8 mouse cellular contexts compared by ENCODE assay signal in the genomic region with DNA sequence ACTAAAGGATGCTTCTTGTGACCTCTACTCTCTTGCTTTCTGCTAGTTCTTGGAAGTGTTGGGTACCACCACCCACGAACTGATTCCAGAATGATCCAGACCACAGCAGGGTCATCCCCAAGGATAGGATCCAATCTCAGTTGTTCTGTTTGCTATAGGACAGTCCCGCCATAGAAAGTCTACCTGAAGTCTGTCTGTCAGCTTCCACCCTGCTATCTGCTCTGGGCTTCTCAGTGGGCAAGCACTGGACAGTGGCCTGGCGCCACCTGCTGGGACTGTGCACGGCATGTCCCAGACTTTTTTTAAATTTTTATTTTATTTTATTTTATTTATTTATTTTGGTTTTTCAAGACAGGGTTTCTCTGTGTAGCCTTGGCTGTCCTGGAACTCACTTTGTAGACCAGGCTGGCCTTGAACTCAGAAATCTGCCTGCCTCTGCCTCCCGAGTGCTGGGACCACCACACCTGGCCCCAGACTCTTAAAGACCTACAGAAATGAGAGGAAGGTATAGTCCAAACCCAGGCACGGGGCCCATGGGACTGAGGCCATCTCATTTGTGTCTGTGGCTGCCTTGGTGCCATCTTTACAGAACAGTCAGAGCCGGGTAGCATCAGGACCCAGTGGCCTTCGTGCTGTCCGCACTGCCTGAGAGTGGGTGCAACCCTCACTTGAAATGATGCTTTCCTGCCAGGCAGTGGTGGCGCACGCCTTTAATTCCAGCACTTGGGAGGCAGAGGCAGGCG. TPM values are rescaled to one million over a fixed set of nuclear protein-coding genes. Genes with fewer than 3 reads are reported as not detected.
DNase-seq lines count a peak whose midpoint lies in the region; ATAC-seq and TF ChIP-seq lines count a peak whose summit lies in the region.

No protein-coding gene starts in this region.

- no peak overlapping the region for H3K9ac ChIP-seq in kidney, embryonic 15.5 days
- H3K9ac ChIP-seq in CH12.LX (ENCODE audit: insufficient read depth, low read depth), result no peak overlapping the region
- H3K9ac ChIP-seq in heart, embryonic 12.5 days, result no peak overlapping the region
- no peak overlapping the region for H3K9ac ChIP-seq in limb, embryonic 11.5 days (ENCODE audit: low read length)

- no peaks in the 10 kb centered on the region for H3K9me3 ChIP-seq in kidney, embryonic 15.5 days (replicated peaks)
- H3K9me3 ChIP-seq in CH12.LX (replicated peaks; ENCODE audit: low read length), result no peaks in the 10 kb centered on the region
- H3K9me3 ChIP-seq in heart, embryonic 12.5 days (replicated peaks), result no peaks in the 10 kb centered on the region
- no peaks in the 10 kb centered on the region for H3K9me3 ChIP-seq in limb, embryonic 11.5 days (ENCODE audit: control insufficient read depth, low read length)

- H3K4me2 ChIP-seq in kidney, embryonic 15.5 days, result no peak overlapping the region
- no peak overlapping the region for H3K4me2 ChIP-seq in CH12.LX (ENCODE audit: insufficient read depth, low read depth, poor library complexity, severe bottlenecking)
- H3K4me2 ChIP-seq in heart, embryonic 12.5 days, result 0 out of 2 replicates have a peak overlapping the region, but pooled peaks have one; percentile 5
- H3K4me2 ChIP-seq in limb, embryonic 11.5 days (ENCODE audit: low read depth, severe bottlenecking), result no peak overlapping the region

- peak; percentile 21 for DNase-seq in kidney, adult 11 months
- DNase-seq in CH12.LX (ENCODE audit: extremely low read depth), result peak; percentile 43
- peak; percentile 75 to 84 for DNase-seq in adrenal gland, postnatal 36 days
- DNase-seq in limb, embryonic 11.5 days (ENCODE audit: low spot score), result peak; percentile 70
- peak; percentile 56 for DNase-seq in right cerebral cortex, postnatal 25 days

- TF ChIP-seq POLR2A in CH12.LX (IDR thresholded peaks at IDR 0.05; ENCODE audit: low read depth, low read length), result no peak

- H3K27ac ChIP-seq in kidney, embryonic 15.5 days, result no peak overlapping the region
- H3K27ac ChIP-seq in CH12.LX (ENCODE audit: insufficient read depth, low read depth), result no peak overlapping the region
- no peak overlapping the region for H3K27ac ChIP-seq in heart, embryonic 12.5 days (ENCODE audit: poor library complexity, severe bottlenecking)
- no peak overlapping the region for H3K27ac ChIP-seq in limb, embryonic 11.5 days (replicated peaks; ENCODE audit: low read depth, low read length)

- TF ChIP-seq RAD21 in CH12.LX (IDR thresholded peaks at IDR 0.05; ENCODE audit: low read depth, low read length), result peak; percentile 83

- 64% methylated on average over 12 of the region's 12 CpGs for WGBS in kidney, embryonic 15.5 days
- 59% methylated on average over 12 of the region's 12 CpGs for WGBS in heart, embryonic 12.5 days
- 62% methylated on average over 12 of the region's 12 CpGs for WGBS in limb, embryonic 11.5 days

- H3K27me3 ChIP-seq in kidney, embryonic 15.5 days, result no peaks in the 10 kb centered on the region
- no peaks in the 10 kb centered on the region for H3K27me3 ChIP-seq in CH12.LX (replicated peaks)
- no peaks in the 10 kb centered on the region for H3K27me3 ChIP-seq in heart, embryonic 12.5 days (replicated peaks)
- H3K27me3 ChIP-seq in limb, embryonic 11.5 days (ENCODE audit: control insufficient read depth, insufficient read depth, low read length), result no peaks in the 10 kb centered on the region

- TF ChIP-seq EP300 in CH12.LX (IDR thresholded peaks at IDR 0.05; ENCODE audit: low read length), result no peak

- peaks cover 16% of the 10 kb centered on the region for H3K36me3 ChIP-seq in kidney, embryonic 15.5 days
- peaks cover 10 to 23% of the 10 kb centered on the region in 2 experiments for H3K36me3 ChIP-seq in CH12.LX (replicated peaks in 1 of 2; ENCODE audit: control insufficient read depth in 1 of 2, insufficient read depth in 1 of 2, low read length in 1 of 2)
- H3K36me3 ChIP-seq in heart, embryonic 12.5 days, result peaks cover 12% of the 10 kb centered on the region
- no peaks in the 10 kb centered on the region for H3K36me3 ChIP-seq in limb, embryonic 11.5 days (ENCODE audit: control insufficient read depth, insufficient read depth, low read length)

- TF ChIP-seq CTCF in CH12.LX (conservative IDR thresholded peaks at IDR 0.05 in 1 of 2, IDR thresholded peaks at IDR 0.05 in 1 of 2; ENCODE audit: low read depth in 2 of 2, low read length in 2 of 2), result peak; percentile 35 to 89; a peak in 3 of 4 replicates

- peaks cover 52% of the 10 kb centered on the region for H3K4me1 ChIP-seq in kidney, embryonic 15.5 days
- peaks cover 10 to 27% of the 10 kb centered on the region in 2 experiments for H3K4me1 ChIP-seq in CH12.LX (ENCODE audit: control insufficient read depth in 1 of 2, insufficient read depth in 2 of 2)
- peaks cover 26% of the 10 kb centered on the region for H3K4me1 ChIP-seq in heart, embryonic 12.5 days (replicated peaks)
- peaks cover 14% of the 10 kb centered on the region for H3K4me1 ChIP-seq in limb, embryonic 11.5 days (ENCODE audit: control insufficient read depth, insufficient read depth, low read length)

- in situ Hi-C loops in CH12.LX (cut with MboI; ENCODE audit: low pct_ligation_motif_present, low pct_unique_long_range_greater_than_20kb, low sequenced_read_pairs), result loop anchor here (10.0 kb wide), 2 partner anchors 87 to 117 kb away; a partner anchor contains a TSS

- no peaks in the 10 kb centered on the region for H3K79me2 ChIP-seq in CH12.LX (replicated peaks; ENCODE audit: control insufficient read depth, extremely low read depth, insufficient read depth, poor library complexity, severe bottlenecking)

- ATAC-seq in kidney, embryonic 15.5 days (replicated peaks; ENCODE audit: low FRiP score), result no peak
- ATAC-seq in heart, embryonic 12.5 days (ENCODE audit: insufficient number of reproducible peaks, low FRiP score), result no peak
- no peak for ATAC-seq in limb, embryonic 11.5 days (ENCODE audit: insufficient number of reproducible peaks, low FRiP score, low TSS enrichment, low read depth)
- ATAC-seq in erythroblast, adult 5-6 weeks (replicated peaks; ENCODE audit: low FRiP score, poor library complexity, severe bottlenecking), result no peak

- dilution Hi-C loops in CH12.LX (cut with MboI; ENCODE audit: extremely low pct_ligation_motif_present, extremely low pct_unique_long_range_greater_than_20kb, low sequenced_read_pairs), result no loop called here

- no peak overlapping the region for H3K4me3 ChIP-seq in kidney, embryonic 15.5 days (replicated peaks)
- H3K4me3 ChIP-seq in CH12.LX (replicated peaks in 1 of 3; ENCODE audit: low read depth in 2 of 3, low read length in 2 of 3, poor library complexity in 1 of 3), result no peak overlapping the region
- H3K4me3 ChIP-seq in heart, embryonic 12.5 days, result no peak overlapping the region
- H3K4me3 ChIP-seq in limb, embryonic 11.5 days (ENCODE audit: low read depth, low read length), result no peak overlapping the region

TF ChIP-seq in CH12.LX, 34 proteins besides CTCF, POLR2A, EP300 and RAD21:
- TF ChIP-seq SMC3 (IDR thresholded peaks at IDR 0.05; ENCODE audit: low read depth, low read length) (peak; percentile 94), ZKSCAN1 (IDR thresholded peaks at IDR 0.05; ENCODE audit: borderline replicate concordance, low read depth, low read length) (no peak), ZC3H11A (IDR thresholded peaks at IDR 0.05; ENCODE audit: low read depth, low read length) (peak; percentile 90), ZNF384 (IDR thresholded peaks at IDR 0.05; ENCODE audit: low read depth, low read length) (peak; percentile 61)

RNA-seq across cellular contexts. Expression of a gene that starts 19.0 kb away (rescaled TPM):
- 8.7 and 10.5 TPM in 2 replicates for polyA plus RNA-seq in kidney, embryonic 15.5 days (2015; fragmentation: Nextera tagmentation; extraction: Ambion mirVana)
- 1.6 and 2.3 TPM in 2 replicates for total RNA-seq in CH12.LX (2012; rRNA removed)
- 0.59 and 0.88 TPM in 2 replicates for total RNA-seq in CH12.LX (2014; rRNA removed)
- polyA plus RNA-seq in CH12.LX (2012; ENCODE audit: insufficient read length, low read depth), result 1.1 TPM in 2 replicates
- 10 to 100 TPM; 33.3 to 40.1 TPM for total RNA-seq in adrenal gland, postnatal 36 days (2021)
- 6.5 and 6.6 TPM in 2 replicates for polyA plus RNA-seq in heart, embryonic 12.5 days (2016; fragmentation: Nextera tagmentation; extraction: Ambion mirVana)
- 2.8 and 4.0 TPM in 2 replicates for polyA plus RNA-seq in limb, embryonic 11.5 days (2014; fragmentation: Nextera tagmentation; extraction: Ambion mirVana)
- 1.0 TPM in 1 of 2 replicates, not detected in the other for total RNA-seq in erythroblast, adult 5-6 weeks (2015; ENCODE audit: low replicate concordance)
- total RNA-seq in erythroblast, adult 5-6 weeks (2017; ENCODE audit: low replicate concordance), result 0.77 and 3.3 TPM in 2 replicates

Comparison
In these comparisons a context has a peak if more than half of its experiments do, and no peak if none do; other contexts are left out.
1. DNase-seq: peak in every context shown above with its lines; median percentile 80 in adrenal gland, postnatal 36 days; 70 in limb, embryonic 11.5 days; 56 in right cerebral cortex, postnatal 25 days; 43 in CH12.LX; 21 in kidney, adult 11 months.